In genomic region chr9:48604939-48605598, GRCm38 (mm10) we compare ENCODE assay signal across 8 mouse cellular contexts. TPM values are rescaled to one million over a fixed set of nuclear protein-coding genes. Genes with fewer than 3 reads are reported as not detected.
DNase-seq lines count a peak whose midpoint lies in the region; ATAC-seq lines count a peak whose summit lies in the region.

Gene Nnmt, minus strand, starts transcription at chr9:48605153.

- intact Hi-C loops in gastrocnemius, postnatal 14 days (cut with DNase I; ENCODE audit: low total_unique reads) = no loop called here
- intact Hi-C loops in heart, postnatal 14 days (cut with DNase I) = no loop called here
- intact Hi-C loops in left cerebral cortex, postnatal 10 days (cut with DNase I) = no loop called here

- H3K4me2 ChIP-seq in embryonic facial prominence, embryonic 14.5 days (ENCODE audit: low read depth, low read length) = no peak within 1 kb of the TSS

- no peak; the same call in 1 of the 2 replicates for ATAC-seq in embryonic facial prominence, embryonic 14.5 days (ENCODE audit: low read depth)

- no peaks in the 10 kb centered on the region; the same call in 1 of the 2 replicates for H3K27me3 ChIP-seq in embryonic facial prominence, embryonic 14.5 days (replicated peaks; ENCODE audit: control insufficient read depth, insufficient read depth, low read length)

- H3K36me3 ChIP-seq in embryonic facial prominence, embryonic 14.5 days (ENCODE audit: control insufficient read depth, insufficient read depth, low read length) = no peaks in the 10 kb centered on the region

- peak; percentile 62 for DNase-seq in gastrocnemius, adult 18-20 months (ENCODE audit: low spot score)
- no peak for DNase-seq in gastrocnemius, postnatal 14 days
- DNase-seq in embryonic facial prominence, embryonic 14.5 days (ENCODE audit: low spot score) = peak; percentile 65
- peak; percentile 30 to 33 for DNase-seq in heart, postnatal 14 days
- peak; percentile 20 for DNase-seq in lung, postnatal 14 days
- no peak for DNase-seq in right cerebral cortex, postnatal 14 days
- DNase-seq in cerebellum, postnatal 14 days = no peak
- no peak for DNase-seq in left cerebral cortex, postnatal 10 days (ENCODE audit: extremely low spot score in 1 of 2, low spot score in 2 of 2)

- 0 out of 2 replicates have a peak within 1 kb of the TSS, but pooled peaks have one; percentile 3 for H3K27ac ChIP-seq in embryonic facial prominence, embryonic 14.5 days (replicated peaks; ENCODE audit: low read depth, low read length)

- no peak within 1 kb of the TSS for H3K9ac ChIP-seq in embryonic facial prominence, embryonic 14.5 days (ENCODE audit: low read depth, low read length)

- no peaks in the 10 kb centered on the region for H3K9me3 ChIP-seq in embryonic facial prominence, embryonic 14.5 days (ENCODE audit: control insufficient read depth, low read length)

- 18% methylated on average over 8 of the region's 8 CpGs for WGBS in embryonic facial prominence, embryonic 14.5 days

- H3K4me1 ChIP-seq in embryonic facial prominence, embryonic 14.5 days (ENCODE audit: control insufficient read depth, insufficient read depth, low read length) = no peaks in the 10 kb centered on the region

- H3K4me3 ChIP-seq in embryonic facial prominence, embryonic 14.5 days (ENCODE audit: low read depth, low read length) = no peak within 1 kb of the TSS

RNA-seq across cellular contexts. Expression of gene Nnmt, which starts in this region (rescaled TPM):
- total RNA-seq in gastrocnemius, adult 18-20 months (2021) = 1 to 10 TPM; 2.6 to 5.5 TPM
- 1 to 10 TPM; 6.2 to 7.8 TPM for total RNA-seq in gastrocnemius, postnatal 14 days (2021)
- polyA plus RNA-seq in embryonic facial prominence, embryonic 14.5 days (2014; fragmentation: Nextera tagmentation; extraction: Ambion mirVana) = 12.8 and 18.0 TPM in 2 replicates
- 10 to 100 TPM in 1 of 2 experiments, 1 to 10 TPM in 1; 9.0 to 10.9 TPM for total RNA-seq in heart, postnatal 14 days (2021)
- total RNA-seq in left cerebral cortex, postnatal 10 days (2021) = 1 to 10 TPM; 8.0 to 9.7 TPM

Comparison
In these comparisons a context has a peak if more than half of its experiments do, and no peak if none do; other contexts are left out.
1. DNase-seq: peak in gastrocnemius, adult 18-20 months (single experiment), embryonic facial prominence, embryonic 14.5 days (single experiment), heart, postnatal 14 days (2 of 2) and lung, postnatal 14 days (single experiment); none in gastrocnemius, postnatal 14 days (single experiment), right cerebral cortex, postnatal 14 days (single experiment), cerebellum, postnatal 14 days (0 of 2) and left cerebral cortex, postnatal 10 days (0 of 2).